Mouse (Mus musculus) ES-Bruce4 (cell line): ENCODE results near the gene Fcgrt. TPM values are rescaled to one million over a fixed set of nuclear protein-coding genes. Genes with fewer than 3 reads are reported as not detected.
"Not testable (repeated sequence)": the region's sequence is repeated elsewhere in the genome, so short reads cannot be mapped to it uniquely, and the experiment has no call there.

ENCODE experiments used
- H3K27ac ChIP-seq: 2 replicates; pipeline ENCODE4 v1.5.1; 2012; ENCODE audit warnings: low read length, inconsistent platforms; ENCODE audit not compliant: insufficient read depth
- H3K27me3 ChIP-seq: 2 replicates; pipeline ENCODE4 v1.6.1; 2012; ENCODE audit warnings: mild to moderate bottlenecking, low read length, inconsistent platforms; ENCODE audit not compliant: control insufficient read depth, poor library complexity, insufficient read depth, severe bottlenecking
- H3K36me3 ChIP-seq: 2 replicates; pipeline ENCODE4 v1.6.1; 2012; ENCODE audit warnings: inconsistent platforms, mild to moderate bottlenecking, low read length, moderate library complexity; ENCODE audit not compliant: control insufficient read depth, poor library complexity, insufficient read depth, severe bottlenecking
- H3K4me1 ChIP-seq: one replicate; pipeline ENCODE4 v1.8.1; 2011; ENCODE audit warnings: low read length; ENCODE audit not compliant: control insufficient read depth, insufficient read depth
- H3K4me3 ChIP-seq: 2 replicates; pipeline ENCODE4 v1.5.1; 2011; ENCODE audit warnings: low read depth, mild to moderate bottlenecking, low read length
- H3K9ac ChIP-seq: 2 replicates; pipeline ENCODE4 v1.6.1; 2012; ENCODE audit warnings: low read depth, mild to moderate bottlenecking, inconsistent platforms; ENCODE audit not compliant: poor library complexity, severe bottlenecking
- H3K9me3 ChIP-seq: replicated peaks from 2 replicates; pipeline ENCODE4 v1.6.1; 2012; ENCODE audit warnings: mild to moderate bottlenecking, low read length, inconsistent platforms; ENCODE audit not compliant: control insufficient read depth, poor library complexity, insufficient read depth, severe bottlenecking
- CTCF ChIP-seq: IDR thresholded peaks from one replicate; pipeline ENCODE4 v1.8.1; 2011; ENCODE audit warnings: low read depth, low read length
- EP300 ChIP-seq: IDR thresholded peaks from 2 replicates; pipeline ENCODE4 v1.6.1; 2011; ENCODE audit warnings: low read depth, low read length; ENCODE audit not compliant: insufficient read depth
- POLR2A ChIP-seq: IDR thresholded peaks from one replicate; pipeline ENCODE4 v1.8.1; 2011; ENCODE audit warnings: low read length; ENCODE audit not compliant: insufficient read depth
- polyA plus RNA-seq: library from polyadenylated mRNA; stranded (reverse); fragments of >200 nt; gene quantifications from 2 replicates; pipeline ENCODE4 v1.2.4, GENCODE M21; 2011; ENCODE audit warnings: low read depth; ENCODE audit not compliant: missing spikeins, insufficient read depth, insufficient read length

The Fcgrt gene
- polyA plus RNA-seq, 1 experiment = 2.0 TPM

- H3K4me3 ChIP-seq = no peak overlapping the region
- H3K9ac ChIP-seq = no peak overlapping the region
- no peaks in the 10 kb centered on the region for H3K36me3 ChIP-seq
- H3K27me3 ChIP-seq = no peaks in the 10 kb centered on the region
- H3K4me1 ChIP-seq = peaks cover 1% of the 10 kb centered on the region
- H3K9me3 ChIP-seq = no peaks in the 10 kb centered on the region
- TF ChIP-seq EP300 (peak; percentile 63; the same call in 1 of the 2 replicates), CTCF (no peak), POLR2A (no peak)
- peak overlapping the region; percentile 51 for H3K27ac ChIP-seq
Observed at GRCm38 (mm10) chr7:45111940-45112339, 8.3 kb upstream of the Fcgrt start.

GRCm38 (mm10) chr7:45110089-45110488, 6.4 kb upstream of the Fcgrt start:
- not testable (repeated sequence) for H3K9me3 ChIP-seq, H3K4me3 ChIP-seq, H3K9ac ChIP-seq, H3K27me3 ChIP-seq, H3K4me1 ChIP-seq, H3K36me3 ChIP-seq
- peak overlapping the region; percentile 51; the same call in 1 of the 2 replicates for H3K27ac ChIP-seq

GRCm38 (mm10) chr7:45107052-45107645, 3.5 kb upstream of the Fcgrt start:
- Histone ChIP-seq H3K4me3 (peak overlapping the region; percentile 22; the same call in 1 of the 2 replicates), H3K27me3 (no peaks in the 10 kb centered on the region), H3K27ac (peak overlapping the region; percentile 67), H3K9me3 (no peaks in the 10 kb centered on the region), H3K9ac (0 out of 2 replicates have a peak overlapping the region, but pooled peaks have one; percentile 4), H3K4me1 (peaks cover 2% of the 10 kb centered on the region), H3K36me3 (no peaks in the 10 kb centered on the region)
- TF ChIP-seq EP300 (no peak), POLR2A (no peak), CTCF (no peak)

- TF ChIP-seq CTCF (no peak), EP300 (no peak), POLR2A (no peak)
- peaks cover 2% of the 10 kb centered on the region for H3K4me1 ChIP-seq
- peak overlapping the region; percentile 29 for H3K4me3 ChIP-seq
- no peaks in the 10 kb centered on the region for H3K27me3 ChIP-seq
- H3K36me3 ChIP-seq = no peaks in the 10 kb centered on the region
- H3K9me3 ChIP-seq = no peaks in the 10 kb centered on the region
- peak overlapping the region; percentile 4; the same call in 1 of the 2 replicates for H3K9ac ChIP-seq
- H3K27ac ChIP-seq = peak overlapping the region; percentile 67
Observed at GRCm38 (mm10) chr7:45106441-45106840, 2.8 kb upstream of the Fcgrt start.

GRCm38 (mm10) chr7:45105491-45105890, 1.8 kb upstream of the Fcgrt start:
- peaks cover 2% of the 10 kb centered on the region for H3K4me1 ChIP-seq
- H3K4me3 ChIP-seq = no peak overlapping the region
- no peaks in the 10 kb centered on the region for H3K27me3 ChIP-seq
- H3K27ac ChIP-seq = no peak overlapping the region
- H3K9me3 ChIP-seq = no peaks in the 10 kb centered on the region
- H3K36me3 ChIP-seq = no peaks in the 10 kb centered on the region
- no peak for TF ChIP-seq CTCF
- no peak for TF ChIP-seq EP300
- TF ChIP-seq POLR2A = no peak
- H3K9ac ChIP-seq = no peak overlapping the region

- no peak for TF ChIP-seq CTCF
- no peak for TF ChIP-seq POLR2A
- no peak for TF ChIP-seq EP300
- H3K9ac ChIP-seq = no peak overlapping the region
- peaks cover 2% of the 10 kb centered on the region for H3K4me1 ChIP-seq
- H3K36me3 ChIP-seq = no peaks in the 10 kb centered on the region
- no peak overlapping the region for H3K27ac ChIP-seq
- no peaks in the 10 kb centered on the region for H3K9me3 ChIP-seq
- no peak overlapping the region for H3K4me3 ChIP-seq
- no peaks in the 10 kb centered on the region for H3K27me3 ChIP-seq
Observed at GRCm38 (mm10) chr7:45104941-45105340, 1.3 kb upstream of the Fcgrt start.
